Mouse (Mus musculus): ENCODE measurements around the gene Guf1. TPM values are rescaled to one million over a fixed set of nuclear protein-coding genes. Genes with fewer than 3 reads are reported as not detected.

The Guf1 gene
- 30.8 and 48.4 TPM in 2 replicates for total RNA-seq (2014; fragmentation: Nextera tagmentation)
- total RNA-seq (2017): 46.5 and 47.2 TPM in 2 replicates

DNA sequence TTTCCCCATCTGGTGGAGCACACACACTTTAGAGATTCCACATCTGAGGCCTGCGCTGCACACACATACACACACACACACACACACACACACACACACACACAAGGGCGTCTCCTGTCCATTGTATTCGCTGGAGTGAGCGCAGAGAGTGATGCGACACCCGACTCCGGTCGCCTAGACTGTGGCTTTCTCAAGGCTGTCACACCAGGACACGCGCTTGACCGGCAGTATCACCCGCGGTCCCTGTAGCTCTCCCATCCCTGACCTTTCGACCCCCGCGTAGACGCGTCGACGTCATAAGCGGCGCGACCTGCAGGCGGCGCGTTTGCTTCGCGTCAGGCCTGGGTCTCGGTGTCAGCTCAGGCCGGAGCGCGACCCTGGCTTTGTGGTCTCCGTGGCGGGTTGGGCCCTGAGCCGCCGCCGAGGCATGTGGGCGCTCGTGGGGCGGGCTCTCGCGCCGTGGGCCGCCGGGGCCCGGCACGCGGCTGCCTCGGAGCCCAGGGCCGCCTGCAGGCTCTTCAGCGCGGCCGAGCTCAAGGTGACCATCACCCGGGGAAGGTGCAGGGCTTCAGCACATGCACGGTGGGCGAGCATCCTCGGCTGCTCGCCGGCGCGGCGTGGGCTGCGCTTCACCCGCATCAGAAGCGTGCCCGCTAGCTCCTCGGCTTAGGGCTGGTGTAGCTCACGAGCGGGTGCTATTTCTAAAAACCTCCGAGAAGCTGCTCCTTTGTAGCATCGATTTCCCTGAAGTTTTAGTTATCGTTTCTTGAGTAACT lies at the start of gene Guf1:
Gene Guf1, plus strand, starts transcription at position 296 of the 776 bp plus-strand sequence.
- peak; percentile 96 for ATAC-seq (replicated peaks; ENCODE audit: poor library complexity, severe bottlenecking)

- ATAC-seq (replicated peaks; ENCODE audit: poor library complexity, severe bottlenecking): no peak
Observed at GRCm38 (mm10) chr5:69507045-69507444, 49.7 kb upstream of the Guf1 start.

GRCm38 (mm10) chr5:69511631-69512030 lies 45.1 kb upstream of the Guf1 start:
- ATAC-seq (replicated peaks; ENCODE audit: poor library complexity, severe bottlenecking): no peak

GRCm38 (mm10) chr5:69512203-69512602 lies 44.5 kb upstream of the Guf1 start:
- no peak for ATAC-seq (replicated peaks; ENCODE audit: poor library complexity, severe bottlenecking)

DNA sequence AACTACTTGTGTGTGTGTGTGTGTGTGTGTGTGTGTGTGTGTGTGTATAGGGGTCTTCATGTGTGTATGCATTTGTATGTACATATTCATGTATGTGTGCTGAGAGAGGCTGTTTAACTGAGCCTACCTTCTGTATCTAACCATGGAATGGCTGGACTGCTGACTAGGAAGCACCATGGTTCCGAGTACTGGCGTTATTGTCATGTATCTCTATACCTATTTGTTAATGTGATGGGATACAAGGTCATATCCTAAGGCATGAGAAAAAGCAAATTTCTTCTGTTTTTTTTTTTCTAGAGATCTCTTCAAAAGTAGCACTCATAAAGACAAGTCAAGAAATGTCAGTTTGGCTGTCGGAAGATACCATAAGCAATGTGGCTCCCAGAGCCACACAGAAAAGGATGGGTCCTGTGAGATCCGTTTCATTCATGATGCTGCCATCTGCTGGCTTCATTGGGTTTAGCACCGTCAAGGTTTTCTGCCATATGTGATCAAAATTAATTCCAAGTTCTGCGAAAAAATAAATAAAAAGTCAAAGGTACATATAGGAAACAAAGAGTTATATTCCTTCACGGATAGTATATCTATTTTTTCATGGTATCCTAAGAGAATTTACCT lies 36.0 kb upstream of the Guf1 start:
- ATAC-seq (replicated peaks; ENCODE audit: poor library complexity, severe bottlenecking): peak; percentile 84

- ATAC-seq (replicated peaks; ENCODE audit: poor library complexity, severe bottlenecking): no peak
Observed at GRCm38 (mm10) chr5:69522064-69522463, 34.7 kb upstream of the Guf1 start.

DNA sequence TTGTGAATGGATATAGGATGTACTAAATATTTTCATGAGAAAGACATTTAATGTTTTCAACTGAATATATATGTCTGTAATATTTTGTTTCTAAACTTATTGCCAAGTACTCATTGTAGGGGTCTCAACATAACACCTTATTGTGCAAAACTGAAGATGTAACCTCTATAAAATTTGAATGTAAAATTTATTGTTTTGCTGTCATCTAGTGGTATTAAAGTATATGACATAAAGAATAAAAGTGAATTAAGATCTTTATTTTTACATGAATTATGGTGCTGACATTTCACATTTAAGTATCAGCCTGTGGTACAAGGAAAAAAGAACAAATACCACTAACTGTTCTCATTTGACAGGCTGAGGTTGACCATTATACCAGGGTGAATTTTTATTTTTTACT lies 32.8 kb upstream of the Guf1 start:
- no peak for ATAC-seq (replicated peaks; ENCODE audit: poor library complexity, severe bottlenecking)

GRCm38 (mm10) chr5:69541680-69542079 lies 15.0 kb upstream of the Guf1 start:
- ATAC-seq (replicated peaks; ENCODE audit: poor library complexity, severe bottlenecking): no peak

- ATAC-seq (replicated peaks; ENCODE audit: poor library complexity, severe bottlenecking): no peak
Observed at GRCm38 (mm10) chr5:69542489-69542888, 14.2 kb upstream of the Guf1 start, which contains the start of gene Yipf7. Yipf7 (minus strand) TSS chr5:69542648.

DNA sequence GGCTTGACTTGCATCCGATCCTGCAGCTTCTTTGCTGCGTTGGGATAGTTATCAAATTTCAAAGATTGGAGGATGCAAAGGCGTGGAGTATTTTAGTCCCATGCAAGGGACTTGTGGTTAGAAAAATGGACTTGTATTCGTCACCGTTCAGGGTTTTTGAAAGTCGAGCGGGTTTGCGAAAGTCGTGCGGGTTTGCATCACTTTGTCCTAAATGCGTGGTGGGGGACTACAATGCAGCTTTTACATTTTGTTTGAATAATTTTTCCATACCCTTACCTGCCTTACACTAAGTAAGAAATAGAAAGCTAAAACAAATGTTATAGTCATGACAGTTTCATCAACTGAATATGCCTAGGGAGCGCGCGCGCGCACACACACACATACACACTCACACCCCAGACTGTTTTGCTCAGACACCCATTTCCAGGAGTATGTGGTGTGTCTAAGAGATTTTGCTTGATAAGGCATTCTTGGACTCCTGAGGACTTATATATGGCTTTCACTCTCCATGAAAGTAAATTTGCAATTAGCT lies 747 bp downstream of the Guf1 start:
- peak; percentile 50 for ATAC-seq (replicated peaks; ENCODE audit: poor library complexity, severe bottlenecking)

DNA sequence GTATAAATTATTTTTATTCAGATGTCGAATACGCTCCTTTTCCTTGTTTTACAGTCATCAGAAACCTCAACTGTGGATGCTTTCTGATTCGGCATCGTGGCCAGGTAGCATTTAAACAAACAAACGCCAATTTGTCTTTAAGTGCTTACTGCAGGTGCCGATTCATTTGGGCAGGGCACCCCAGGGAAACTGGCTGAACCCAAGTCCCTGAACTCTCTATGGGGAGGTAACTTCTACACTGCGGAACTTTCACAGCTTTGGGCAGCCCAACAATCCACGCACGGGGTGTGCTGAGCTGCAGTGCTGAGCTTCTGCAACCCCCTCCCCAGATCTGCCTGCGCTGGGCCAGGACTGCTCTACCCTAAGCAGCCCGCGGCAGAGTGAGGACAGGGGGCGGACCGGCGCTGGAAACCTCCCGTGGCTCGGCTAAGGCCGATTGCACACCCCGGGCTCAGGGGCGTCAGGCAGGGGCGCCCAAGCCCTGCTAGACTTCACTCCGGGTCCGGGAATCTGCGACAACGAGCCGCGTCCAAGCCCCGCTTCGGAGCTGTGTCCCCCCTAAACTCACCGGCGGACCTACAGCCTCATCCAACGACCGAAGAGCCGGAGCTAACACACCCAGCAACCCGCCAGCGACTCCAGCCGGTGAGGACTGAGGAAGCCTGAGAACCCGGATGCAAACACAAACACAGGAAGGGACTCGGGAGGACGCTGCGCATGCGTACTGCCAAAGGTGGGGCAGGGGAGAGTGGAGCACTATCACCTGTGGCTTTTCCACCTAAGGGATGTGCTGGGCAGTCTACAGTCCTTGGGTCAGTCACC lies 35.1 kb downstream of the Guf1 start, which contains the start of gene Gnpda2:
Gene Gnpda2, minus strand, starts transcription at position 701 of the 822 bp plus-strand sequence.
- peak; percentile 97 for ATAC-seq (replicated peaks; ENCODE audit: poor library complexity, severe bottlenecking)

GRCm38 (mm10) chr5:69601027-69601426 lies 44.3 kb downstream of the Guf1 start:
- ATAC-seq (replicated peaks; ENCODE audit: poor library complexity, severe bottlenecking): peak; percentile 53; the same call in 1 of the 2 replicates

GRCm38 (mm10) chr5:69613209-69613796 lies 56.6 kb downstream of the Guf1 start:
- no peak; the same call in 1 of the 2 replicates for ATAC-seq (replicated peaks; ENCODE audit: poor library complexity, severe bottlenecking)

DNA sequence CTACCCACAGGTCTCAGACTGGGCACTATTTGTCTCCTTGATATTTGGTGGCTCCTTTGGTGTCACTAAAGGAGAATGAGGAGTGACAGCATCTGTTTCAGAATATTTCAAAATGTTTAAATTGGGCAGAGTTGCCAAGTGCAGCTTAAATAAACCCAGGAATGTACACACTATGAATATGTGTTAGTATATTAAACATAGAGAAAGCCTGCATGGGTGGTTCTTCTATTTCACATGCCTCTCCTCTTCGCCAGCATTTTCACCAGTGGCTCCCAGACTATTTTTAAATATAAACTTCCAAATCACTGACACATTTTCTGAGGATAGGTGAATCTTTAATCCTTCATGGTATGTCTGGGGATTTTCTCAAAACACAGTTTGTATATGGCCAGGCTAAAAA lies 64.2 kb downstream of the Guf1 start:
- no peak for ATAC-seq (replicated peaks; ENCODE audit: poor library complexity, severe bottlenecking)

Other genes with a start within 250 kb of the Guf1 start
- gene Kctd8, start 215.2 kb upstream of the Guf1 start, total RNA-seq (2014; fragmentation: Nextera tagmentation): not detected in 2 replicates
- not detected in 2 replicates for gene Kctd8, start 215.2 kb upstream of the Guf1 start, total RNA-seq (2017)
- not detected in 2 replicates for gene Yipf7, start 14.3 kb upstream of the Guf1 start, total RNA-seq (2014; fragmentation: Nextera tagmentation)
- not detected in 2 replicates for gene Yipf7, start 14.3 kb upstream of the Guf1 start, total RNA-seq (2017)
- 16.3 and 18.2 TPM in 2 replicates for gene Gnpda2, start 35.4 kb downstream of the Guf1 start, total RNA-seq (2014; fragmentation: Nextera tagmentation)
- 16.9 and 24.5 TPM in 2 replicates for gene Gnpda2, start 35.4 kb downstream of the Guf1 start, total RNA-seq (2017)